Mouse (Mus musculus) testis, postnatal 14 days (tissue): ENCODE results near the gene Fam71a.

ENCODE experiments used
- DNase-seq: peaks from one replicate; pipeline ENCODE4 v3.0.0; 2021; ENCODE audit warnings: low spot score

The Fam71a gene

GRCm38 (mm10) chr1:191123696-191124095 is 40.9 kb downstream of the Fam71a start:
- DNase-seq: no peak

GRCm38 (mm10) chr1:191122744-191123143 is 41.9 kb downstream of the Fam71a start:
- no peak for DNase-seq

DNA sequence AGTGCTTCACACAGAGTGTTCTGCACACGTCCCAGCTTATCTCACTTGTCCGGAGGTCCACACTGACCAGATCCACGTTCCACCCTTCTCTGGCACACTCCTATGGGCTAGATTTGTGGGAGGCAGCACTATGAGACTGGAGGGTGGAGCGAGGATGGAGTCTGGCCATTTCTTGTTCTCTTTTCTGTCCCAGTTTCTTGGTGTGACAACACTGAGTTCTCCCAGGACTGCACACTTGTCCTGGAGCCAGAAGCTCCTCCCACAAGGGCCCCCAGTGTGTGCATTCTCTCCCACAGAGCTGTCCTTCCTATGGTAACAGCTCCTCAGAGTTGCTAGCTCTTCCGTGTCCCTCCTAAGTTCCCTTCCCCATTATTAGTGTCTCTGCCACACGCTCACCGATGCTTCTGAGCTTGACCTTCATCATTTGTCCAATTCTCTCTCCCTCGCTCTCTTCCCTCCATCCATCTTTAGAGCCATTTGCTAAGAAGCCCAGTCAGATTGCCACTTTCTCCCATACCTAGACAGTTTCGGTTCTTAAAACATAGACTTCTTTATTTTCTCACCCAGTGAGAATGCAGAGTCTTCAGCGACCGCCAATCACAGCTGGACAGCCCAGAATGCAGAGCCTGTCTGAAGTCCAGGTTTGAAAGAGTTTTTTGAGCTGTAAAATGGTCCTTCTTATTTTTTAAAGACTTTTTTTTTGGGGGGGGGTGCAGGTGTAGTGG is 48.9 kb downstream of the Fam71a start:
- no peak for DNase-seq

GRCm38 (mm10) chr1:191114868-191115267 is 49.7 kb downstream of the Fam71a start:
- DNase-seq: no peak
